Mouse (Mus musculus): ENCODE results near the gene Procr.
A peak's percentile ranks its signal among the peaks of the same experiment; 100 is the strongest.
"Not testable (repeated sequence)": the region's sequence is repeated elsewhere in the genome, so short reads cannot be mapped to it uniquely, and the experiment has no call there.

Procr gene

GRCm38 (mm10) chr2:155751014-155751786 lies at the start of gene Procr:
Procr (plus strand) TSS chr2:155751117.
- DNase-seq (ENCODE audit: low read depth, low spot score) = peak; percentile 41

DNA sequence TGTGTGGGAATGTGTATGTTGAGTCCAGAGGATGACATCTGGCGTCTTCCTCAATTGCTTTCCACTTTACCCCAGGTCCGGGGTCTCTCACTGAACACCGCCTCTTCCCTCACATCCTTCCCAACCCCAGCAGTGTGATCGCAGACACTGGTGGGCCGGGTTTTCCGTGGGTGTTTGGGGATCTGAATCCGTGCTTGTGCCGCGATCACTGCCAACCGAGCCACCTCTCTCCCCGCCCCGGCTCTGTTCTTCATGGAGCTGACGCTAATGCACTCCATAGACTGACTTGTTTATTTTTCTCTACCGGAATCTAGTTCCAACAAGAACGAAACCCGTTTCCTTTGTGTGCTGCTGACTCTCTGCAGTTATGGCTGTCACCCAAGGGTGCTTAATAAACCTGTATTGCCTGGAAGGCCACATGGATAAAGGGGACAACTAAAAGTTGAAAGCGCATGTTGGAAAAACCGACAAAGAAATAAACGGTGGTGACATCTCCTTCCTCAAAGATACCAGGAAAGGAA lies 49.5 kb upstream of the Procr start:
- DNase-seq (ENCODE audit: low read depth, low spot score) = no peak

GRCm38 (mm10) chr2:155703630-155704029 lies 47.3 kb upstream of the Procr start:
- peak; percentile 15 for DNase-seq (ENCODE audit: low read depth, low spot score)

DNA sequence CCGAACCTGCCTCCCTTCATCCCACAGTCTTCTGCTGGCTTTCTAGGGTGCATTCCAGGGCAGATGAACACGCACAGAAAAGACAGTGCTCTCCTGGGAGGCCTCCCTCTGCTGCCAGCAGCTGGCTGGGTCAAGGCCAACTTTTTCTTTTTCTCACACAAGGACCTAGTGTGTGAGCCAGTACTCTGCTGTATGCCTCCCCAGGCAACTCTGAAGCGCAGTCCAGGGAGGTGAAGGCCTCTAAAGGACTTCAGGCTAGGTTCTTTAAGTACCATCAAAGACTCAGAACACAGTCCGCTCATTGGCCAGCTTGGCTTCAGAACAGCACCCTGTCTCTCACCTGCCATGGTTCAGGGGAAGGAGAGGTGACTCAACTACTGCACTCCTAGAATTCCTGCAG lies 43.7 kb upstream of the Procr start:
- no peak for DNase-seq (ENCODE audit: low read depth, low spot score)

DNA sequence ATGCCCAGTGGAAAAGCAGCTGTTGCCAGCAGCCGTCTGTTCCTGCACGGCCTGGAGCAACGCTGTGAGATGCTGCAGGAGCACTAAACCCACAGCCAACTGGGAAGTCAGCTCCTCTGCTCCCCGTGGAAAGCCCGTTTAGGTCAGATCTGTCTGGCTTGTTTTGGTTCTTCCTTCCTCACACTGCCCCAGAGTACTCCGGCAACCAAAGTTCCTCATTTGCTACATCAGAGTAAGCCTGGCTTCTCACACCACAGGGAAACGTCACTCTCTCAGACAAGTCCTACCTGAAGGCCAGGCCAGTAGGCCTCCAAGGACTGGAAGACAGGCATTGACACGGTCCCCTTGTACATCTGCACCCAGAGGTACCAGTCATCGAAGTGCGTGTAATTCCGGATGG lies 40.4 kb upstream of the Procr start:
- DNase-seq (ENCODE audit: low read depth, low spot score) = no peak

DNA sequence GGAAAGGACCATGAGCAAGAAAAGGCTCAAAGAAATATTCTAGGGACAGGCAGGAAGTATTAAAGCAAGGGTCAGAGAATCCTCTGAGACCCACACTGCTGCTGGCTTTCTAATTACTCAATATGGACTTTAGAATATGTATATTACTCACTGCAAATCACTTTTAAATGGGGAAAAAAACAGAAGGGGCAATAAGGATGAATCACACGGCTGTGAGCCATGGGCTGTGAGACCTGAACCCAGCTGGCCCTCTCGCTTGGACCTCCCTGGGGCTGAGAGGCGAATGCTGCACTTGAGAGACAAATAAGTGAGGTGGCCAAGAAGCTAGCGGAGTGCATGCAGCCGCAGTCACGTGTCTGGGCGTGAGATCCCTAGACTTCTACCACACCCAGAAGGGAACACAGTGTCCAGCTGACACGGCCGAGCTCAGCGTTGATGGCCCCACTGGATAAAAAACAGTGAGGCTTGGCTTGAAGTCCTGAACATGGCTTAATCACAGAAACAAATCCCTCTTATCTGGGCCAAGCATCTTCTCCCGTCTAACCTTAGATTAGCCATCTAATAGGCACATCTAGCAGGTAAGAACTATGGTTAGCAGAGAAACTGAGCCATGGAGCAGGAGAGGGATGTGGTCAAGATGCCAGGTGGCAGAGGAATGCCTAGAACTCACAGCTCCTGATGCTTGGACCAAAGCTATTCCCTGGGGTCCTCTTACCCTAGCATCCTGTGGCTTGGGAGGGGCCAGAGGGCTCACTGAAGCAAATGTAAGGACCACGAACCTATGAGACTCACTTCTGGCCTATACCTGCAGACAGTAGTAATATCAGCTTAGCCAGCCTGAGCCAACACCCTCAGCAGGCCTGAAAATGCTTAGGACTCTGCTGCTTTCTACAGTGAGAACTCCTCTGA lies 33.6 kb upstream of the Procr start:
- DNase-seq (ENCODE audit: low read depth, low spot score) = no peak

GRCm38 (mm10) chr2:155720585-155720984 lies 30.3 kb upstream of the Procr start:
- no peak for DNase-seq (ENCODE audit: low read depth, low spot score)

GRCm38 (mm10) chr2:155724036-155724435 lies 26.9 kb upstream of the Procr start:
- DNase-seq (ENCODE audit: low read depth, low spot score) = no peak

GRCm38 (mm10) chr2:155724526-155724925 lies 26.4 kb upstream of the Procr start:
- DNase-seq (ENCODE audit: low read depth, low spot score) = no peak

DNA sequence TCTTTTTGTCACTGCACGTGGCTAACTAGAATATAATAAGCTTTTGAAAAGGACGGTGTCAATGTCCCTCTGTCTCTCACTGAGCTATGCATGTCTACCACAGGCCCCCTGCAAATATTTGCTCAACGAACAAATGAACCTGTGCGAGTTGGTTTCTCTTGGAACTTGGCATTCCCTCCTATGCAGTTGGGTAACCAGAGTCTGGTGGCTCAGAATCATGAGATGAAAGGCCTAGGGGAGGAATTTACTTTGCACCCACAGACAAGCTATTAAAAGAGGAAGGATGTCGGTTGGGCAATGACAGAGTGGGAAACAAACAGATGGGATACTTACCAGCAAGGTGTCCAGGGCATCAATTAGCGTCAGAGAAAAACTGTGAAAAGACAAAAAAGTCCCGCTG lies 24.6 kb upstream of the Procr start:
- DNase-seq (ENCODE audit: low read depth, low spot score) = no peak

GRCm38 (mm10) chr2:155727764-155728395 lies 23.0 kb upstream of the Procr start:
- DNase-seq (ENCODE audit: low read depth, low spot score) = no peak

GRCm38 (mm10) chr2:155728742-155729141 lies 22.2 kb upstream of the Procr start:
- DNase-seq (ENCODE audit: low read depth, low spot score) = no peak

- DNase-seq (ENCODE audit: low read depth, low spot score) = peak; percentile 90
These were observed 21.7 kb upstream of the Procr start, which contains the start of gene Edem2 for GRCm38 (mm10) chr2:155729158-155729645. Edem2 (minus strand) TSS chr2:155729475.

DNA sequence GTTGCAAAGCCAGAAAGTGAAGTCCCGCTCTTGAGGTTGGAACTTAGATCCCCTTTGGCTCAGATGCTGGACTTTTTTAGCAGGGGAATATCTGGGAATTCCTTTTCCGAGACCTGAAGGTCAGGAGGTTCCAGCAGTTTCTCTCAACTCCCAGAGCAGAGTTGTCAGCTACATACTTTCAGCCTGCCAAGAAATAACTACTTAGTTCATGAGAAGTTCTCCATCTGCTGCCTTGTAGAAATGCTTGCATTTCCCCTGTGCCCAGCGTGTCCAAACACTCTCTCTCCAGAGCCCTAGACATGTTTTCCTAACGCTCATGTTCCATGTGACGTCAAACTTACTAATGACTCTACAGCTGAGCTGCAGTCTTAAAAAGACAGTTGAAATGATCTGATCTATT lies 15.8 kb upstream of the Procr start:
- no peak for DNase-seq (ENCODE audit: low read depth, low spot score)

DNA sequence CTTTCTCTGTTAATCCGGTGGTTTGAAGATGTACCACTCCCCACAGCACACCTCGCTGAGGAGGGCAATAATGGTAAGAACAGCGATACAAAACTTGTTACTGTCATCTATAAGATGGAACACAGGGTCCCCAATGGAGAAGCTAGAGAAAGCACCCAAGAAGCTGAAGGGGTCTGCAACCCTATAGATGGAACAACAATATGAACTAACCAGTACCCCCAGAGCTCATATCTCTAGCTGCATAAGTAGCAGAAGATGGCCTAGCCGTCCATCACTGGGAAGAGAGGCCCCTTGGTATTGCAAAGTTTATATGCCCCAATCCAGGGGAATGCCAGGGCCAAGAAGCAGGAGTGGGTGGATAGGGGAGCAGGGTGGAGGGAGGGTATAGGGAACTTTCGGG lies 15.2 kb upstream of the Procr start, which contains the start of gene Gm17581:
Gm17581 (minus strand) TSS at position 101 of the 400 bp plus-strand sequence.
- DNase-seq (ENCODE audit: low read depth, low spot score) = not testable (repeated sequence)

GRCm38 (mm10) chr2:155736936-155737335 lies 14.0 kb upstream of the Procr start:
- no peak for DNase-seq (ENCODE audit: low read depth, low spot score)

- DNase-seq (ENCODE audit: low read depth, low spot score) = no peak
These were observed 13.1 kb upstream of the Procr start for GRCm38 (mm10) chr2:155737803-155738202.

DNA sequence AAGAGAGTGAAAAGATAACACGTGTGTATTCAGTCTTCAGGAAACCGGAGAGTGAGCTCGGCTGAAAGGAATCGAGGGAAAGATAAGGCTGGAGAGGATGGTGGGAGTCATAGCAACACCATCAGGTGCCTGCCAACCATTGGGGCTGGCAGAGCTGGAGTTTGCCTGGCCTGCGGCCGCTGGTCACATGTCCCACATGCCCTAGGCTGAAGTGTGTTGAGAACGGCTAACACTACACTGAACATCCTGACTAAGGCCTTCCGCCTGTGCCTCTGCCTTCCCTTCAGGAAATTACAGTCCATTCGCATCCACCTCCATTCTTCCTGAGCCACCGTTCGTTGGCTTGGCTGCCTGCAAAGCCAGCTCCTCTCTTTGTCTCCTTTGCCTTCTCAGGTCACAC lies 8.7 kb upstream of the Procr start:
- no peak for DNase-seq (ENCODE audit: low read depth, low spot score)

DNA sequence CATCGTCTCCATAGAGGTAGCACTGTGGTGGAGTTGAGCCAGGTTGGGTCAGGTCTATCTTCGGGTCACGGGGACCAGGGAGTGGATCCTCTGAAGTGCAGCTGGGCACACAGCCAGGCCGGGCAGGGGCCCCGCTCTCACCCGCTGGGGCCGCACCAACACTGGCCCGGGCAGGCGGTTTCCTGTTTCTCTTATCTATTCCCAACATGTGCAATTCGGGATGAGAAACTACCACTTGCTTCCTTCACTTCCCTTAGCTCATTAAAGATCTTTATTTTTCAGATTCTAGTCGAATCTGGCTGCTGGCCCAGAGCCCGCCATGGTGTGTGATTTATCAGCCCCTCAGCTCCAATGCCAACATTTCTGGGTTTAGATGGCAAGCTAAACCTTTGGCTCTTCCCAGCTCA lies 8.0 kb upstream of the Procr start:
- no peak for DNase-seq (ENCODE audit: low read depth, low spot score)

DNA sequence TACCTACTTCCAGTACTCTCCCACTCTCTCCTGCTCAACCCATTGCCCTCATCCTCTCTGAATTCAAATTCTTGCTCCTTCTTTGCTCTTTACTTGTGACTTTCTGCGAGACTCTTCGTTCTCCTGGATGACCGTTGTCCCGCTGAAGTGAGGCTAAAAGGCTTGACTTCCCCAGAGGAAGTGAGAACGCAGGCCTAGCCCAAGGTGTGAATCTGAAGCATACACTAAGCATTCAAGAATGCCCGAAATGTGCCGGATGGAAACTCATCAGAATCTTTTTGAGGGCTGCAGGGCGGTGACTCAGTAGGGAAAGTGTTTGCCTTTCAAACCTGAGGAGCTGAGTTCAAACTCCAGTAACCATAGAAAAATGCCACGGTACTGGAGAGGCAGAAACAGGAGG lies 7.6 kb upstream of the Procr start:
- DNase-seq (ENCODE audit: low read depth, low spot score) = no peak

DNA sequence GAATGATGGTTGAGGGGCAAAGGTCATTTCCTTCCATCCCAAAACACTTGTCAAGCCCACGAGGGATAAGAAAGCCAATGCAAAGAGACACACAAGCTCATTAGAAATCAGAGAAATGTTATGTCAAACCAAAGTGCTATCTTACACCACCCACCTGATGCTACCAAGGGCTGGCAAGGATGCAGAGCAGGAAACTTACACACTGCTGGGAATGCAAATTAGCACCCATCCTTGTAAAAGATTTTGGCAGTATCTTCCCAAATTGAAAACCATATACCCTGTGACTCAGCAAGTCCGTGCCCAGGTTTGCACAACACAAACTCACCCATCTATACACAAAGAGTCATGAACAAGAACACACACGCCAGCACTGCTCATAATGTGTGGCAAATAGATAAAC lies 5.4 kb upstream of the Procr start:
- DNase-seq (ENCODE audit: low read depth, low spot score) = no peak

- no peak for DNase-seq (ENCODE audit: low read depth, low spot score)
These were observed 1.5 kb upstream of the Procr start for GRCm38 (mm10) chr2:155749394-155749793.

Data from mesoderm, embryonic 11.5 days (tissue).